Mouse (Mus musculus) liver, postnatal 0 days (tissue): ENCODE data around the gene Hnrnpa1.

Source experiments
- CTCF ChIP-seq: sonication (generic); IDR thresholded peaks from 2 replicates; pipeline ENCODE4 v1.5.1; 2016; ENCODE audit warnings: antibody characterized with exemption, low read depth
- EP300 ChIP-seq: IDR thresholded peaks from 2 replicates; pipeline ENCODE4 v1.6.1; 2016; ENCODE audit warnings: antibody characterized with exemption, low read depth, mild to moderate bottlenecking

DNA sequence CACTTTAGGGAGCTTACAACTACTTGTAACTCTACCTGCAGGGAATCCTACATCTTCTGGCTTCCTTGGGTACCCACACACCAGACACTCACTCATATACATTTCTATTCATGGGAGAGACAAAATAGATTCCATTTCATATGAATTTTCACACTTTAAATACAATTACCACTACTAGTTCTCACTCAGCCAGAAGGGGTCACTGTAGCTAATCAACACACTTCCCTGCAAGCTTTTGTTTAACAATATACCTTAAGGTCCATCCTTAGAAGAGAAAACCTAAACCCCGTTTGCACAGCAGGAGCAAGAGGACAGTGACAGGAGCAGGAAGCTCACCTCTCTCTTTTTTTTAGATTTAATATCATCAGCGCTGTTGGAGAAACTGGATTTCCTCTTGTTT, 35.1 kb upstream of the Hnrnpa1 start:
- TF ChIP-seq CTCF = peak; percentile 53
- TF ChIP-seq EP300 = no peak
